Mouse (Mus musculus): ENCODE data around the gene Ppp1r14c. TPM values are rescaled to one million over a fixed set of nuclear protein-coding genes. Genes with fewer than 3 reads are reported as not detected.
A peak's percentile ranks its signal among the peaks of the same experiment; 100 is the strongest.
"Not testable (repeated sequence)": the region's sequence is repeated elsewhere in the genome, so short reads cannot be mapped to it uniquely, and the experiment has no call there.

The Ppp1r14c gene
- polyA plus RNA-seq, 1 experiment from 2014 or later: 2.2 TPM

- no peaks in the 10 kb centered on the region for H3K4me1 ChIP-seq (replicated peaks; ENCODE audit: control insufficient read depth, insufficient read depth, low read length)
- H3K4me3 ChIP-seq (ENCODE audit: low read depth, low read length): no peak overlapping the region
- H3K9ac ChIP-seq (ENCODE audit: low read length): no peak overlapping the region
- 85% methylated on average over 4 of the region's 4 CpGs for WGBS
- no peaks in the 10 kb centered on the region for H3K36me3 ChIP-seq (ENCODE audit: control insufficient read depth, insufficient read depth, low read length)
- no peak overlapping the region for H3K4me2 ChIP-seq (ENCODE audit: low read length)
- H3K27me3 ChIP-seq (replicated peaks; ENCODE audit: control insufficient read depth, insufficient read depth, low read length): no peaks in the 10 kb centered on the region
- ATAC-seq (replicated peaks; ENCODE audit: low FRiP score, low TSS enrichment, low read depth): no peak
- no peak for DNase-seq (ENCODE audit: low spot score)
- no peaks in the 10 kb centered on the region for H3K9me3 ChIP-seq (ENCODE audit: control insufficient read depth, low read length)
- H3K27ac ChIP-seq (ENCODE audit: low read depth): no peak overlapping the region
Measured at GRCm38 (mm10) chr10:3466135-3466626, 100.3 kb downstream of the Ppp1r14c start.

- Histone ChIP-seq H3K27ac (ENCODE audit: low read depth) (no peak overlapping the region), H3K4me2 (ENCODE audit: low read length) (no peak overlapping the region), H3K4me3 (ENCODE audit: low read depth, low read length) (no peak overlapping the region), H3K4me1 (replicated peaks; ENCODE audit: control insufficient read depth, insufficient read depth, low read length) (no peaks in the 10 kb centered on the region), H3K9me3 (ENCODE audit: control insufficient read depth, low read length) (no peaks in the 10 kb centered on the region), H3K27me3 (replicated peaks; ENCODE audit: control insufficient read depth, insufficient read depth, low read length) (no peaks in the 10 kb centered on the region), H3K9ac (ENCODE audit: low read length) (no peak overlapping the region), H3K36me3 (ENCODE audit: control insufficient read depth, insufficient read depth, low read length) (no peaks in the 10 kb centered on the region)
- DNase-seq (ENCODE audit: low spot score) (no peak), ATAC-seq (replicated peaks; ENCODE audit: low FRiP score, low TSS enrichment, low read depth) (no peak)
- WGBS: 81% methylated on average over 4 of the region's 4 CpGs
Measured at GRCm38 (mm10) chr10:3468590-3468989, 102.7 kb downstream of the Ppp1r14c start.

GRCm38 (mm10) chr10:3476611-3477010 is 110.8 kb downstream of the Ppp1r14c start:
- no peaks in the 10 kb centered on the region for H3K4me1 ChIP-seq (replicated peaks; ENCODE audit: control insufficient read depth, insufficient read depth, low read length)
- H3K4me3 ChIP-seq (ENCODE audit: low read depth, low read length): no peak overlapping the region
- H3K9me3 ChIP-seq (ENCODE audit: control insufficient read depth, low read length): no peaks in the 10 kb centered on the region
- H3K36me3 ChIP-seq (ENCODE audit: control insufficient read depth, insufficient read depth, low read length): no peaks in the 10 kb centered on the region
- WGBS: 74% methylated on average over 1 of the region's 1 CpGs
- ATAC-seq (replicated peaks; ENCODE audit: low FRiP score, low TSS enrichment, low read depth): no peak
- DNase-seq (ENCODE audit: low spot score): no peak
- no peak overlapping the region for H3K4me2 ChIP-seq (ENCODE audit: low read length)
- H3K27ac ChIP-seq (ENCODE audit: low read depth): no peak overlapping the region
- no peak overlapping the region for H3K9ac ChIP-seq (ENCODE audit: low read length)
- no peaks in the 10 kb centered on the region for H3K27me3 ChIP-seq (replicated peaks; ENCODE audit: control insufficient read depth, insufficient read depth, low read length)

- no peak overlapping the region for H3K4me2 ChIP-seq (ENCODE audit: low read length)
- H3K36me3 ChIP-seq (ENCODE audit: control insufficient read depth, insufficient read depth, low read length): no peaks in the 10 kb centered on the region
- H3K4me3 ChIP-seq (ENCODE audit: low read depth, low read length): no peak overlapping the region
- no peak overlapping the region for H3K9ac ChIP-seq (ENCODE audit: low read length)
- H3K4me1 ChIP-seq (replicated peaks; ENCODE audit: control insufficient read depth, insufficient read depth, low read length): no peaks in the 10 kb centered on the region
- H3K27ac ChIP-seq (ENCODE audit: low read depth): no peak overlapping the region
- ATAC-seq (replicated peaks; ENCODE audit: low FRiP score, low TSS enrichment, low read depth) (no peak), DNase-seq (ENCODE audit: low spot score) (no peak)
- WGBS: 77% methylated on average over 1 of the region's 1 CpGs
- H3K27me3 ChIP-seq (replicated peaks; ENCODE audit: control insufficient read depth, insufficient read depth, low read length): no peaks in the 10 kb centered on the region
- H3K9me3 ChIP-seq (ENCODE audit: control insufficient read depth, low read length): no peaks in the 10 kb centered on the region
Measured at GRCm38 (mm10) chr10:3479772-3480171, 113.9 kb downstream of the Ppp1r14c start.

GRCm38 (mm10) chr10:3490052-3490451 is 124.2 kb downstream of the Ppp1r14c start:
- no peak overlapping the region for H3K4me2 ChIP-seq (ENCODE audit: low read length)
- H3K4me1 ChIP-seq (replicated peaks; ENCODE audit: control insufficient read depth, insufficient read depth, low read length): no peaks in the 10 kb centered on the region
- H3K9me3 ChIP-seq (ENCODE audit: control insufficient read depth, low read length): no peaks in the 10 kb centered on the region
- 91% methylated on average over 3 of the region's 3 CpGs for WGBS
- H3K27me3 ChIP-seq (replicated peaks; ENCODE audit: control insufficient read depth, insufficient read depth, low read length): no peaks in the 10 kb centered on the region
- H3K36me3 ChIP-seq (ENCODE audit: control insufficient read depth, insufficient read depth, low read length): no peaks in the 10 kb centered on the region
- DNase-seq (ENCODE audit: low spot score) (no peak), ATAC-seq (replicated peaks; ENCODE audit: low FRiP score, low TSS enrichment, low read depth) (no peak)
- H3K9ac ChIP-seq (ENCODE audit: low read length): no peak overlapping the region
- H3K4me3 ChIP-seq (ENCODE audit: low read depth, low read length): no peak overlapping the region
- H3K27ac ChIP-seq (ENCODE audit: low read depth): no peak overlapping the region

GRCm38 (mm10) chr10:3496791-3497190 is 130.9 kb downstream of the Ppp1r14c start:
- Histone ChIP-seq H3K27me3 (replicated peaks; ENCODE audit: control insufficient read depth, insufficient read depth, low read length) (no peaks in the 10 kb centered on the region), H3K36me3 (ENCODE audit: control insufficient read depth, insufficient read depth, low read length) (no peaks in the 10 kb centered on the region), H3K9me3 (ENCODE audit: control insufficient read depth, low read length) (0 out of 2 replicates have a peak, but pooled peaks cover 4% of the 10 kb centered on the region), H3K4me2 (ENCODE audit: low read length) (no peak overlapping the region), H3K9ac (ENCODE audit: low read length) (no peak overlapping the region), H3K27ac (ENCODE audit: low read depth) (no peak overlapping the region), H3K4me1 (replicated peaks; ENCODE audit: control insufficient read depth, insufficient read depth, low read length) (no peaks in the 10 kb centered on the region), H3K4me3 (ENCODE audit: low read depth, low read length) (no peak overlapping the region)
- 72% methylated on average over 2 of the region's 2 CpGs for WGBS
- DNase-seq (ENCODE audit: low spot score) (no peak), ATAC-seq (replicated peaks; ENCODE audit: low FRiP score, low TSS enrichment, low read depth) (no peak)

- H3K36me3 ChIP-seq (ENCODE audit: control insufficient read depth, insufficient read depth, low read length); ATAC-seq (replicated peaks; ENCODE audit: low FRiP score, low TSS enrichment, low read depth); H3K27me3 ChIP-seq (replicated peaks; ENCODE audit: control insufficient read depth, insufficient read depth, low read length); H3K9me3 ChIP-seq (ENCODE audit: control insufficient read depth, low read length); DNase-seq (ENCODE audit: low spot score); H3K4me2 ChIP-seq (ENCODE audit: low read length); H3K4me1 ChIP-seq (replicated peaks; ENCODE audit: control insufficient read depth, insufficient read depth, low read length); H3K27ac ChIP-seq (ENCODE audit: low read depth); H3K4me3 ChIP-seq (ENCODE audit: low read depth, low read length); H3K9ac ChIP-seq (ENCODE audit: low read length): not testable (repeated sequence)
- 75% methylated on average over 6 of the region's 6 CpGs for WGBS
Measured at GRCm38 (mm10) chr10:3500846-3501245, 135.0 kb downstream of the Ppp1r14c start.

GRCm38 (mm10) chr10:3507484-3508221 is 141.8 kb downstream of the Ppp1r14c start:
- Histone ChIP-seq H3K4me2 (ENCODE audit: low read length) (no peak overlapping the region), H3K9me3 (ENCODE audit: control insufficient read depth, low read length) (0 out of 2 replicates have a peak, but pooled peaks cover 3% of the 10 kb centered on the region), H3K27me3 (replicated peaks; ENCODE audit: control insufficient read depth, insufficient read depth, low read length) (no peaks in the 10 kb centered on the region), H3K36me3 (ENCODE audit: control insufficient read depth, insufficient read depth, low read length) (no peaks in the 10 kb centered on the region), H3K4me1 (replicated peaks; ENCODE audit: control insufficient read depth, insufficient read depth, low read length) (peaks cover 15% of the 10 kb centered on the region), H3K9ac (ENCODE audit: low read length) (no peak overlapping the region), H3K4me3 (ENCODE audit: low read depth, low read length) (no peak overlapping the region), H3K27ac (ENCODE audit: low read depth) (no peak overlapping the region; the same call in 1 of the 2 replicates)
- peak; percentile 78; the same call in 1 of the 2 replicates for ATAC-seq (replicated peaks; ENCODE audit: low FRiP score, low TSS enrichment, low read depth)
- peak; percentile 76 for DNase-seq (ENCODE audit: low spot score)
- 41% methylated on average over 8 of the region's 8 CpGs for WGBS

- WGBS: 62% methylated on average over 2 of the region's 2 CpGs
- Histone ChIP-seq H3K9me3 (ENCODE audit: control insufficient read depth, low read length) (0 out of 2 replicates have a peak, but pooled peaks cover 3% of the 10 kb centered on the region), H3K27me3 (replicated peaks; ENCODE audit: control insufficient read depth, insufficient read depth, low read length) (no peaks in the 10 kb centered on the region), H3K4me2 (ENCODE audit: low read length) (no peak overlapping the region), H3K27ac (ENCODE audit: low read depth) (no peak overlapping the region; the same call in 1 of the 2 replicates), H3K36me3 (ENCODE audit: control insufficient read depth, insufficient read depth, low read length) (no peaks in the 10 kb centered on the region), H3K4me1 (replicated peaks; ENCODE audit: control insufficient read depth, insufficient read depth, low read length) (peaks cover 15% of the 10 kb centered on the region), H3K4me3 (ENCODE audit: low read depth, low read length) (no peak overlapping the region), H3K9ac (ENCODE audit: low read length) (no peak overlapping the region)
- ATAC-seq (replicated peaks; ENCODE audit: low FRiP score, low TSS enrichment, low read depth): peak; percentile 23; the same call in 1 of the 2 replicates
- DNase-seq (ENCODE audit: low spot score): no peak
Measured at GRCm38 (mm10) chr10:3508222-3508588, 142.3 kb downstream of the Ppp1r14c start.

Data from intestine, embryonic 14.5 days (tissue).